Mouse (Mus musculus): ENCODE measurements around the gene Kynu.

Kynu gene

DNA sequence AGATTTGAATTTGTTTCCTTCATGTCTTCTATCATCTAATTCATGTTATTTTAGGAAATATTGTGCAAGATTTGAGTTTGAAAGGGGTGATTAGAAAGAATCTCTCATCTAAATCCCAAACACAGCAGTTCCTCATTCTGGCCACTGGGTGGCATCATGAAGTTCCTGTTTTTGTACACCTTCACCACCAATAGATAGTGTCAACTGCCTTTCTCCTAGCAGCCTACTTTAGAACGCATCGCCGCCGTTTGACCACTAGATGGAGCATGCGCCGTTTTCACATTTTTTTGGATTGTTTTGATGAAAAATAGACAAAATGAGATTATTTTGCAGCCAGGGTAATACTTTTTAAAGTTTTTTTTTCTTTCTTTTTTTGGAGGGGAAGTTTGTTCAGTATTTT is 118.5 kb downstream of the Kynu start:
- peak; percentile 46 for DNase-seq

DNA sequence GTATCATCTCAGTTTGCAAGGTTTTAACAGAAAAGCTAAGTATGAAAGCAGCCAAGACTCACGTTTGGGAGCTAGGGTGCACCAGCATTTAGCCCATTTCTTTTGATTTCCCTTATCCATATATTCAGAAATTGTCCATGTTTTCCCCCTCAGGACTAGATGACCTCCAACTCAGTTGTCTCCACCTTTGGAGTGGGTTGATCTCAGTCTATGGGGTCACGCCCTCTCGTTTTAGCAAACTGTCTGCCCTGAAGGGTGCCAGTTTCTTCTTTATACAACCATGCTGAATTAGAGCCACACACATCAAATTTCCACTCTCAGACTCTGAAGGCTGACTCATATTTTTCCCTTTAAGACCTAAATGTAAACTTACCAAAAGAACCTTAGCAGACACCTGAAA is 119.0 kb downstream of the Kynu start:
- no peak for DNase-seq

DNA sequence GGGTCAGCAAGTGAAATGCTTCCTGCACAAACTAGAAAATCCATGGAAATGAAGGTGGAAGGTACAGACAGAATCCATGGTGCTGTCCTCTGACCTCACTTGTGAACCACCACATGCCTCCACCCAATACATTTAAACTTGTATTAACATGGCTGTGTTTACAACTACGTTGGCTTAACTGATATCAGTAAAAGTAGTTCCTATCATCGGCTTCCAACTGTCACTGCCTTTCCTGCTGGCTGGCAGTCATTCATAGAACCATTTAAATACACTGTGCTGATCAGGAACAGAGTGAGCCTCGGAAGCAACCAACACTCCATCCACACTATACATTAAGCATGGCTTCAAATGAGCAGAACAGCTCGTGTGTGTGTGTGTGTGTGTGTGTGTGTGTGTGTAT is 120.1 kb downstream of the Kynu start:
- DNase-seq: no peak

DNA sequence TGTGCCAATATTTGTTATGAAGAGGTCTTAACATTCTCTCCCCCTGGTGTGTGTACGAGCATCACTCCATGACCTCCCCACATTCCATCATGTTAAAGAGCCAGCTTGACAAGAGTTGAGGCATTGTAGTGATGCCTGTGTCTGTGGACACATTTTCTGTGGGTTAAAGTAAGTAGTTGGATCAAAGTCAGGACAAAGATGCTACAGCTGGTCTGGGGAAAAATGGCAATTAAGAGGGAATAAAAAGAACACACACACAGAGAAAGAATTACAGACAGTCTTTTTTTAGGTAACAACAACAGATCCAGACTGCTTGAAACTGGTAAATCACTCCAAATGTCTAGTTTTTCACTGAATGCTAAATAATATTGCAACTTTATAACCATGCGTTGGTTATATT is 135.3 kb downstream of the Kynu start:
- no peak for DNase-seq

DNA sequence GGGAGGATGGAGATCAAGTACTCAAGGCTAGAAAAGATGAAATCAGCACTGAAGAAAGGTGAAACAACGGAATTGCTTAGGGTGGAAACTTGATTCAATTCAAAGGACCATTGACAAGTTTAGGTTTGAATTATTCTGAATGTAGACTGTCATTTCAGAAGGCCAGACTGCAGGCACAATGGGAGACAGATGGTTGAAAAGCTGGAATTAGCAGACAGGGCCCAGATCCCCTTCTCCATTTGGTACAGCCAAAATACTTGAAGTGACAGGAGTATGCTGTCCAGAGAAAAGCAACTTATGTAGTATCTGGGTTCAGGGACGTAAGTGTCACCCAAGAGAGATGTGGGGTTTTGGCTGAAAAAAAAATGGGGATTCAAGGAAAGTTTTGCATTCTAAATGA is 136.2 kb downstream of the Kynu start:
- DNase-seq: no peak

DNA sequence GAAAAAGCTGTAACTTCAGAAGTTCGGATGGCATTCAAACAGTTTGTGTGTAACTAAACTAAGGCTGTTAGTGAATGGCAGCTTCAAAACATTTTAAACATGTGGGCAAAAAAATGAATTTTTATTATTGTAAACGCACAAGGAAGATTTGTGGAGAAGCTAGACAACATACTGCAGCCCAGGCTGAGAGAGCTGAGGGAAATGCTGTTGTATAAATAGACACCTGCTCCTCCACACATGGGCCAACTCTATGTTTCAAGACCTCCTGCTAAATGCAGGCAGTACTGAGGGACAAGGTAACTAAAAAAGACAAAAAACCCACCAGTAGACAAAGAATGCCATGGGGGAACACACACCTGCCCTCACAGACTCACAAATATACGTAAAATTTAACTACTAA is 140.5 kb downstream of the Kynu start:
- DNase-seq: no peak

DNA sequence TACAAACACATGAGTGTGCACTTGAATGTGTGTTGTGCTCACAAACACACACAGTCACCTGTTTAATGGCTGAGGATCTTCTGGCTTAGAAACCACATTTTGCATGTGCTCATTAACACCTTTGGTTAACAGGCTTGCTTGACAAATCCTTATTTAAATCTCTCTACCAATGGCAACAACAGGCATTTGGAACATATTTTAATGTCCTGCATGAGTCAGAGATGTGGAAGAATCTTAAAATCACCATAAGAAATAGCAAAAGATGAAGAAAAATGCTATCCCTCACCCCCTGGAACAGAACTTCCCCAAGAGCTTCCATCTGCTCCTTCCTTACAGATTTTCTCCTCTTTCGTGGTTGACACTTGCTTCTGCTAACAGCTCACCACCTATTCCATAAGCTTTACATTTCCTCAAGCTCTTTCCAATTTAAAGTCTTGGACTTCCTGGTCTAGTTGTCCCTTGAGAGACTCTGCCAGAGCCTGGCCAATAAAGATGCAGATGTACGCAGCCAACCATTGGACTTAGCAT is 157.5 kb downstream of the Kynu start:
- peak; percentile 7 for DNase-seq

DNA sequence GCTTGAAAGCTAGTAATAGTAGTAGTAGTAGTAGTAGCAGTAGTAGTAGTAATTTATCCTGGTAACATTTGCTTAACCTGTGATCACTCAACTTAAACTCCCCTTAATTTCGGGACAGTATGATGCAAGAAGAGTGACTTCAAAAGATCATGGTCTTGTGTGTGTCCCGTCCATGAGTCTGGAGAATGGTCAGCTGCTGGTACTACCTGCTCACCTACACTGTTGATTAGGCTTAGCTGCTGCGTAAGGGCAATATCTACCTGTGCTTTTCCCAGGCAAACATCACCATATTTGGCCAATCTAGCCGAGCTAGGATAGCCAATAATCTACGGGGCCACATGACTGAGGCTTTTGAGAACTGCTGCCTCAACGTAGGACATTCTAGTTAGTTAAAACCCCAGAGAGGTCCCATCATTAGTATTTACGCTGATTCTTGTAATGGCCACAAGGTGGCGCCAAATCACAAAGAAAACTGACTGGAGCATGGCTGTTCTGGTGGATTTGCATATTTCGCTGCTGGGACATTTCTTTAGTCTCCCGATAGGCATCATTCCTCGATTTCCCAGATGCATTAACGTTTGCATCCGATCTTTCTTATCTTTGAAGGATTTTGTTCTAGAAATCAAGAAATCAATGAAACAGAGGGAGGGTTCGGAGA is 167.4 kb downstream of the Kynu start:
- DNase-seq: peak; percentile 63

DNA sequence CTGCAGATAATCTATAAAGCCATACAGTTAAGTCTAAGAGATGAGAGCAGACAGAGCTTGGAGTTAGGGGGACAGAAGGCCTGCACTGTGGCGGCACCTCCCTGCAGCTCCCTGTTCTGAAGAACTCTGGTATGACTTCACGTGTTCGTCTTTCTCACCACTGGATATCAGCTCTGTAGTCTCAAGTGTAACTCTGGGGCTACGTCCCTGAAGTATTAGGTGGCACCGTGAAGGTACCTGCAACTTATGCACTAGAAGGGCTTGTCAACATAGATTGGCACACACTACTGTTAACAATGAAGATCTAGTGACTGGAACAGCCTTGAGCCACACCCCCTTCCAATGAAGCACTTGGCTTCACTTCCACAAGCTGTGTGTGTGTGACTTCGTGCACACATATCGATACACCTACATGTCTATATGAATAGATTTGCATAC is 168.0 kb downstream of the Kynu start:
- no peak for DNase-seq

DNA sequence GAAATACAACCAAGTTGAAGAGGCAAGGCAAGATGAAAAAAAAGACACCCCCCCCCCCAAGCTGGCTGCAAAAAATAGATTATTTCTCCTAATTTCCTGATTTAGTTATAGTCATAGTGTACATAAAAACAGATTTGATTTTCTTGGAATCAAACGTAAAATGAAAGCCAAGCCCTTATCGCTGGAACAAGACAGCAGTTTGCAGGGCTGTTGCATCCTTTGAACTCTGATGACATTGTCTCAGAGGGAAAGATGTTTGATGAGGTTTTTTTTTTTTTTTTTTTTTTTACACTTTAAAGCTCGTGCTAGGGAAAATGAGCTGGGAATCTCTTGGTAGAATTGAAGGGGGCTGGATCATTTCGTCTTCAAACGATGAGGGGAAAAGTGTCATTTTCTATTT is 172.1 kb downstream of the Kynu start:
- DNase-seq: no peak

DNA sequence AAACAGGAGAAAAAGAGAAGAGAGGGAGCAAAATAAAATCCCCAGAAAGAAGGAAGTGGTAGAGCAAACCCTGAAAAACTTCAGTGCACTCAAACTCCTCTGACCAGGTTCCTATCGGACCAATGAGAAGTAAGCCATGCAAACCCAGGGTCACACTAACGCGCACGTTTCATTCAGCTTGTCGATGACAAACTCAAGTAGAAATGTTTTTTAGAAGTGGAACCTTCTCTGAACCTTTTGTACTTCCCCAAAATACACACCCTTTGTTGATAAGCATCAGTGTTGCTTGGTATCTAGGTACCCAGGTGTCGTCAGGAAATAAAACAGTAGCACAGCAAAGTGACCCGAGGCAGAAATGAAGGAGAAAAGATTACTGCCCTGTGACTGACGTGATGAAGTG is 172.6 kb downstream of the Kynu start:
- no peak for DNase-seq

DNA sequence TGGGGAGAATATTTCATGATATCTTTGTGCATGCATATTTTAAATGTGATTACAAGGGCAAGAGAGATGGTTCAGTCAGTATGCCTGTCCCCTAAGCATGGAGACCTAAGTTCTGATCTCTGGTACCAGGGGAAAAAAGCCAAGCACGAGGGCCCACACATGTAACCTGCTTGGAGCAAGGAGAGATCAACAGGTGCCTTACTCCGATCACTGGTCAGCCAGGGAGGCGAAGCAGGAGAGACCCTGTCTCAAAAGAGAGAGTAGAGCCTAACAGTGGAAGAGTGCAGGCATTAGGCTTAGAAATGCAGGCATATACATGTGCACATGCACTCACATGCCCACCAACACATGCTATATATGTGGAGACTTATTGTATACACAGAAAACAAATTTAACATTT is 173.7 kb downstream of the Kynu start:
- DNase-seq: no peak
